Mouse (Mus musculus): ENCODE results near the gene Slc30a5. TPM values are rescaled to one million over a fixed set of nuclear protein-coding genes. Genes with fewer than 3 reads are reported as not detected.

The Slc30a5 gene
- total and polyA plus RNA-seq, 3 experiments = 13.4 to 21.2 (median 21.0) TPM

- Histone ChIP-seq H3K27ac (no peak overlapping the region), H3K9ac (ENCODE audit: low read depth, low read length) (no peak overlapping the region), H3K79me2 (replicated peaks; ENCODE audit: control insufficient read depth, insufficient read depth, low read length) (no peaks in the 10 kb centered on the region), H3K27me3 (ENCODE audit: control insufficient read depth, insufficient read depth, low read length) (no peaks in the 10 kb centered on the region), H3K4me3 (no peak overlapping the region), H3K4me1 (ENCODE audit: control insufficient read depth, insufficient read depth, low read length) (no peaks in the 10 kb centered on the region; the same call in 1 of the 2 replicates), H3K36me3 (ENCODE audit: control insufficient read depth, insufficient read depth, low read length) (no peaks in the 10 kb centered on the region)
- no peak for TF ChIP-seq CTCF (IDR thresholded peaks at IDR 0.05)
- no peak for TF ChIP-seq POLR2A (IDR thresholded peaks at IDR 0.05; ENCODE audit: insufficient read depth, low read depth, low read length)
- no peak for TF ChIP-seq EP300 (IDR thresholded peaks at IDR 0.05; ENCODE audit: insufficient read depth, low read depth, low read length)
- intact Hi-C loops (cut with DNase I) = loop anchor here (2.0 kb wide), 1 partner anchor 43 kb away; the partner anchor contains the start of gene Mrps36
- 91% methylated on average over 6 of the region's 6 CpGs for WGBS
- DNase-seq = no peak
Measured at GRCm38 (mm10) chr13:100787316-100788010, 45.8 kb downstream of the Slc30a5 start.

GRCm38 (mm10) chr13:100786414-100786867 is 46.8 kb downstream of the Slc30a5 start, which contains the start of gene Ccnb1:
Gene Ccnb1, minus strand, starts transcription at chr13:100786570.
- Histone ChIP-seq H3K27ac (peak within 1 kb of the TSS; percentile 26; the same call in 1 of the 2 replicates), H3K79me2 (replicated peaks; ENCODE audit: control insufficient read depth, insufficient read depth, low read length) (no peaks in the 10 kb centered on the region), H3K27me3 (ENCODE audit: control insufficient read depth, insufficient read depth, low read length) (no peaks in the 10 kb centered on the region), H3K4me3 (peak within 1 kb of the TSS; percentile 59), H3K4me1 (ENCODE audit: control insufficient read depth, insufficient read depth, low read length) (no peaks in the 10 kb centered on the region; the same call in 1 of the 2 replicates), H3K36me3 (ENCODE audit: control insufficient read depth, insufficient read depth, low read length) (no peaks in the 10 kb centered on the region), H3K9ac (ENCODE audit: low read depth, low read length) (peak within 1 kb of the TSS; percentile 19; the same call in 1 of the 2 replicates)
- TF ChIP-seq POLR2A (IDR thresholded peaks at IDR 0.05; ENCODE audit: insufficient read depth, low read depth, low read length) (peak; percentile 27; the same call in 1 of the 2 replicates), EP300 (IDR thresholded peaks at IDR 0.05; ENCODE audit: insufficient read depth, low read depth, low read length) (no peak), CTCF (IDR thresholded peaks at IDR 0.05) (peak; percentile 54)
- peak; percentile 91 to 92 for DNase-seq
- intact Hi-C loops (cut with DNase I) = loop anchor here (1.0 to 2.0 kb wide), 2 partner anchors 42 to 47 kb away; partner anchors contain the start of genes Mrps36 and Slc30a5
- WGBS = under 1% methylated on average over 35 of the region's 35 CpGs

GRCm38 (mm10) chr13:100785806-100786413 is 47.3 kb downstream of the Slc30a5 start:
- intact Hi-C loops (cut with DNase I) = loop anchor here (1.0 to 2.0 kb wide), 2 partner anchors 41 to 47 kb away; partner anchors contain the start of genes Mrps36 and Slc30a5
- Histone ChIP-seq H3K27ac (no peak overlapping the region), H3K79me2 (replicated peaks; ENCODE audit: control insufficient read depth, insufficient read depth, low read length) (no peaks in the 10 kb centered on the region), H3K4me3 (peak overlapping the region; percentile 59), H3K36me3 (ENCODE audit: control insufficient read depth, insufficient read depth, low read length) (no peaks in the 10 kb centered on the region), H3K4me1 (ENCODE audit: control insufficient read depth, insufficient read depth, low read length) (no peaks in the 10 kb centered on the region; the same call in 1 of the 2 replicates), H3K9ac (ENCODE audit: low read depth, low read length) (no peak overlapping the region), H3K27me3 (ENCODE audit: control insufficient read depth, insufficient read depth, low read length) (no peaks in the 10 kb centered on the region)
- TF ChIP-seq POLR2A (IDR thresholded peaks at IDR 0.05; ENCODE audit: insufficient read depth, low read depth, low read length) = no peak
- no peak for TF ChIP-seq CTCF (IDR thresholded peaks at IDR 0.05)
- TF ChIP-seq EP300 (IDR thresholded peaks at IDR 0.05; ENCODE audit: insufficient read depth, low read depth, low read length) = no peak
- DNase-seq = no peak
- under 1% methylated on average over 30 of the region's 30 CpGs for WGBS

DNA sequence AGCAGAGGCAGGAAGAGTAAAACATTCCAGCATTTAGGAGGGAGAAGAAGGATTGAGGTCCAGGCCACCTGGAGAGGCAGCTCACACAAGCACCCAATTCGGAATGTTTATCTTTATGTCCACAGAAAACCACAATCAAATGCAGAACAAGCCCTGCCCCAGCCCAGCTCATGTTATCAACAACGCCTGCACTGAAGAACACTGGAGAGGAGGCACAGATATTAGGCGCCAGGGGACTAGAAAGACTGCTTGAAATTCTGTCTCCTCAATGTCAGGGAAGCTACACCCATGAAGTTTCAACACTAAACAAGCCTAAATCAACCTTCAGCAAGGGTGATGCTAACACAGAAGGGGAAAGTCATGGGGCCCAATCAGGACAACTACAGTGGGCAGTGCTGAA is 55.7 kb downstream of the Slc30a5 start:
- no peaks in the 10 kb centered on the region for H3K27me3 ChIP-seq (ENCODE audit: control insufficient read depth, insufficient read depth, low read length)
- peaks cover 1% of the 10 kb centered on the region; the same call in 1 of the 2 replicates for H3K4me1 ChIP-seq (ENCODE audit: control insufficient read depth, insufficient read depth, low read length)
- no peak overlapping the region for H3K27ac ChIP-seq
- H3K9ac ChIP-seq (ENCODE audit: low read depth, low read length) = no peak overlapping the region
- no peak for TF ChIP-seq POLR2A (IDR thresholded peaks at IDR 0.05; ENCODE audit: insufficient read depth, low read depth, low read length)
- no peak for TF ChIP-seq EP300 (IDR thresholded peaks at IDR 0.05; ENCODE audit: insufficient read depth, low read depth, low read length)
- no peak for TF ChIP-seq CTCF (IDR thresholded peaks at IDR 0.05)
- DNase-seq = no peak
- no peaks in the 10 kb centered on the region for H3K79me2 ChIP-seq (replicated peaks; ENCODE audit: control insufficient read depth, insufficient read depth, low read length)
- H3K36me3 ChIP-seq (ENCODE audit: control insufficient read depth, insufficient read depth, low read length) = no peaks in the 10 kb centered on the region
- WGBS = 75% methylated on average over 3 of the region's 3 CpGs
- H3K4me3 ChIP-seq = no peak overlapping the region
- intact Hi-C loops (cut with DNase I) = no loop called here

GRCm38 (mm10) chr13:100776710-100777109 is 56.5 kb downstream of the Slc30a5 start:
- peaks cover 1% of the 10 kb centered on the region; the same call in 1 of the 2 replicates for H3K4me1 ChIP-seq (ENCODE audit: control insufficient read depth, insufficient read depth, low read length)
- no peak overlapping the region for H3K27ac ChIP-seq
- no peak for DNase-seq
- TF ChIP-seq POLR2A (IDR thresholded peaks at IDR 0.05; ENCODE audit: insufficient read depth, low read depth, low read length) (no peak), EP300 (IDR thresholded peaks at IDR 0.05; ENCODE audit: insufficient read depth, low read depth, low read length) (no peak), CTCF (IDR thresholded peaks at IDR 0.05) (no peak)
- no peaks in the 10 kb centered on the region for H3K79me2 ChIP-seq (replicated peaks; ENCODE audit: control insufficient read depth, insufficient read depth, low read length)
- no peaks in the 10 kb centered on the region for H3K36me3 ChIP-seq (ENCODE audit: control insufficient read depth, insufficient read depth, low read length)
- intact Hi-C loops (cut with DNase I) = no loop called here
- H3K4me3 ChIP-seq = no peak overlapping the region
- H3K9ac ChIP-seq (ENCODE audit: low read depth, low read length) = no peak overlapping the region
- H3K27me3 ChIP-seq (ENCODE audit: control insufficient read depth, insufficient read depth, low read length) = no peaks in the 10 kb centered on the region
- 60% methylated on average over 6 of the region's 6 CpGs for WGBS

All from heart, adult 2 months (tissue).